Mouse (Mus musculus): ENCODE measurements around the gene Bcat1.

The Bcat1 gene

DNA sequence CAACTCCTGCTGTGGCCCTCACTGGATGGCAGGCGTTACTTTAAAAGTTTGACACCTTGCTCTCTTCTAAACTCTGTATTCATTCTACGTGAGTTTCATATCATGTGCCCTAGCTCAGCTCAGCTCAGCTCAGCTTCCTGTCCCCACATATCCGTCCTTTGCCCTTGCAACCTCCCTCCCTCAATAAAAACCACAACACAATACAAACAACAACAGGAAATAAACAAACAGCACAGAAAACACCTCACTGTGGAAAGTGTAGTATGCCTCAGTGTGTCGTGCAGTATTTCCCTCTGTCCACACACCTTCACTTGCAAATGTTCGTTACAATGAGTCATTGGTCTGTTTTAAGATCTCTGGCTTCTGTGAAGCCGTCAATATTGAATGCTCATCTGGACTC is 123.1 kb downstream of the Bcat1 start:
- in situ Hi-C loops (cut with MboI, MseI): loop anchor here (10.0 kb wide), 1 partner anchor 848 kb away; no protein-coding TSS in a partner anchor

- in situ Hi-C loops (cut with MboI, MseI): no loop called here
Measured at GRCm38 (mm10) chr6:144944435-144945365, 131.3 kb downstream of the Bcat1 start.
